22 mouse cellular contexts compared by ENCODE assay signal in genomic region chr2:6113792-6114191, GRCm38 (mm10). TPM values are rescaled to one million over a fixed set of nuclear protein-coding genes. Genes with fewer than 3 reads are reported as not detected.
"Had no signal": no experiment of that assay in that cellular context is flagged by ENCODE, and none has a peak within 500 bp of the region (broad histone marks: within the 10 kb centered on the region; RNA-seq: fewer than 3 reads in every experiment).

No protein-coding gene starts in this region.

- H3K4me1 ChIP-seq: limb, embryonic 10.5 days; limb, embryonic 13.5 days; liver, embryonic 13.5 days; neural tube, embryonic 12.5 days; neural tube, embryonic 15.5 days had no signal

- H3K4me2 ChIP-seq: limb, embryonic 13.5 days; liver, embryonic 13.5 days; midbrain, embryonic 11.5 days; neural tube, embryonic 12.5 days; neural tube, embryonic 15.5 days had no signal

- H3K9me3 ChIP-seq: limb, embryonic 10.5 days; limb, embryonic 13.5 days; liver, embryonic 13.5 days; neural tube, embryonic 12.5 days; neural tube, embryonic 15.5 days had no signal

- H3K27me3 ChIP-seq: limb, embryonic 13.5 days; liver, embryonic 13.5 days; neural tube, embryonic 12.5 days; neural tube, embryonic 15.5 days had no signal

- DNase-seq: kidney, adult 8-10 months; kidney, postnatal 14 days; layer of hippocampus, adult 9-11 months; liver; liver, embryonic 13.5 days; lung, adult 2 months; lung, postnatal 14 days; right cerebral cortex, adult 18-20 months; right cerebral cortex, postnatal 14 days; right cerebral cortex, postnatal 4 days; thymus, adult 18-20 months; thymus, postnatal 36 days had no signal

- H3K36me3 ChIP-seq: limb, embryonic 10.5 days; limb, embryonic 13.5 days; liver, embryonic 13.5 days; neural tube, embryonic 12.5 days; neural tube, embryonic 15.5 days had no signal

- H3K4me3 ChIP-seq: layer of hippocampus, adult 2 months; limb, embryonic 10.5 days; limb, embryonic 13.5 days; liver, embryonic 13.5 days; neural tube, embryonic 12.5 days; neural tube, embryonic 15.5 days had no signal

- H3K27ac ChIP-seq: layer of hippocampus, adult 2 months; limb, embryonic 10.5 days; limb, embryonic 13.5 days; liver, embryonic 13.5 days; neural tube, embryonic 12.5 days; neural tube, embryonic 15.5 days; stomach, postnatal 0 days had no signal

- ATAC-seq: intestine, postnatal 0 days had no signal

- H3K9ac ChIP-seq: limb, embryonic 13.5 days; liver, embryonic 13.5 days; neural tube, embryonic 12.5 days; neural tube, embryonic 15.5 days had no signal

RNA-seq across cellular contexts. Expression of gene Proser2, which starts 16.2 kb away (rescaled TPM):
- total RNA-seq: megakaryocyte progenitor cell, adult 5-6 weeks; megakaryocyte-erythroid progenitor cell, adult 5-6 weeks had no signal
